Mouse (Mus musculus) thymus, adult 2 months (tissue): ENCODE results near the gene Gm49378. TPM values are rescaled to one million over a fixed set of nuclear protein-coding genes. Genes with fewer than 3 reads are reported as not detected.
A peak's percentile ranks its signal among the peaks of the same experiment; 100 is the strongest.

Experiments
- DNase-seq: peaks from one replicate; pipeline ENCODE4 v3.0.0; 2021
- H3K27ac ChIP-seq: fragments of 200-500 bp; 2 replicates; pipeline ENCODE4 v1.5.1; 2012; ENCODE audit warnings: low read length, control low read depth; ENCODE audit not compliant: control insufficient read depth, insufficient read depth
- H3K27me3 ChIP-seq: fragments of 200-500 bp; 2 replicates; pipeline ENCODE4 v1.6.1; 2012; ENCODE audit warnings: mild to moderate bottlenecking, low read length, moderate library complexity, mixed read lengths; ENCODE audit not compliant: control insufficient read depth, insufficient read depth
- H3K36me3 ChIP-seq: fragments of 200-500 bp; 2 replicates; pipeline ENCODE4 v1.6.1; 2012; ENCODE audit warnings: mild to moderate bottlenecking, low read length, moderate library complexity; ENCODE audit not compliant: control insufficient read depth, insufficient read depth
- H3K4me1 ChIP-seq: fragments of 200-500 bp; replicated peaks from 2 replicates; pipeline ENCODE4 v1.6.1; 2012; ENCODE audit warnings: low read length; ENCODE audit not compliant: control insufficient read depth, insufficient read depth
- H3K4me3 ChIP-seq: fragments of 200-500 bp; 2 replicates; pipeline ENCODE4 v1.5.1; 2012; ENCODE audit warnings: mild to moderate bottlenecking, low read length, control low read depth, moderate library complexity; ENCODE audit not compliant: control insufficient read depth, insufficient read depth
- CTCF ChIP-seq: fragments of 200-500 bp; IDR thresholded peaks from 2 replicates; pipeline ENCODE4 v1.5.1; 2012; ENCODE audit warnings: mild to moderate bottlenecking, control low read depth, low read length, moderate library complexity, borderline replicate concordance; ENCODE audit not compliant: control insufficient read depth, poor library complexity, insufficient read depth; ENCODE audit errors: extremely low read depth
- POLR2A ChIP-seq: fragments of 200-500 bp; IDR thresholded peaks from 2 replicates; pipeline ENCODE4 v1.6.1; 2012; ENCODE audit warnings: mild to moderate bottlenecking, low read length, control low read depth, moderate library complexity; ENCODE audit not compliant: control insufficient read depth, poor library complexity, insufficient read depth; ENCODE audit errors: extremely low read depth
- WGBS: fragments of 180-500 bp; shearing (Covaris S2); methylation state at CpG from one replicate; pipeline ENCODE4 v1.1.7; 2018; 5-methylcytosine and 5-hydroxymethylcytosine counted together
- polyA plus RNA-seq: library from polyadenylated mRNA; depleted of rRNA; stranded (reverse); fragments of >200 nt; gene quantifications from 2 replicates; pipeline ENCODE4 v1.2.3, GENCODE M21; 2012

Gm49378 gene
- polyA plus RNA-seq, 1 experiment = 10.2 TPM

DNA sequence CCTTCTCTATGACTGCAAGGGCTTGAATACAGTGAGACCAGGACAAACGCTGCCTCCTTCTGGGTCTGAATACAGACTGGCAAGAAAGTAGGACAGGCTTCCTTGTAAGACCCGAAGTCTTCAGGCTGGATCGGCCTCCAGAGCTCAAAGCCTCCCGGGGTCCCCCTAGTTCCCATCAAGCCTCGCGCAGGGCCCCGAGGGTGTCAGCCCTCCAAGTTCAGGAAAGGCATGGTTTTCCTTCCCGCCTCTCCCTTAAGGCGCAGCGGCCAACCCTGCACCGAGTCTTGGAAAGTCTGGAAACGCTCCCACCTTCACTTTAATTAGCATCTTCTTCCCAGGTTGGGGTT lies 33.8 kb upstream of the Gm49378 start:
- Histone ChIP-seq H3K36me3 (peaks cover 6% of the 10 kb centered on the region; the same call in 1 of the 2 replicates), H3K4me3 (peak overlapping the region; percentile 76), H3K27me3 (no peaks in the 10 kb centered on the region), H3K4me1 (peaks cover 3% of the 10 kb centered on the region; the same call in 1 of the 2 replicates), H3K27ac (no peak overlapping the region)
- no peak for DNase-seq
- under 1% methylated on average over 12 of the region's 12 CpGs for WGBS
- TF ChIP-seq POLR2A (no peak), CTCF (no peak)

DNA sequence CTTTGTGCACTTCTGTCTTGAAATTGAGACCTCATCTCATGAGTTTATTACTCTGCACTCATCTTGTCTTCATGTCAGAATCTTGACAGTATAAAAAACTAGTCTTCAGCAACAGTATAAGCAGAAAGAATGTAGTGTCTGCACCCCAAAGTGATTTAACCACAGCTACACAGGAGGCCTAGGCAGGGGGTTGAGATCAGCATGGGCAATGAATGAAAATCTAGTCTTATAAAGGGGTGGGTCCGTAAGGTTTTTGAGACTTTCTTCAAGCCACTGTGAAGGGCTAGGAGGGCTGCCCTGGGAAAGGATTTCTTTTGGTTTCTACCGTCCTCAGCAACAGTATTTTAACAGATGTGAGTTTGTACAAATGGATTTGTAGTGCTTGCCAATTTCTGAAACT lies 22.9 kb upstream of the Gm49378 start:
- H3K36me3 ChIP-seq = peaks cover 19% of the 10 kb centered on the region
- TF ChIP-seq CTCF = no peak
- TF ChIP-seq POLR2A = no peak
- H3K27me3 ChIP-seq = no peaks in the 10 kb centered on the region
- DNase-seq = no peak
- 60% methylated on average over 2 of the region's 2 CpGs for WGBS
- peaks cover 6% of the 10 kb centered on the region; the same call in 1 of the 2 replicates for H3K4me1 ChIP-seq
- H3K27ac ChIP-seq = no peak overlapping the region
- H3K4me3 ChIP-seq = peak overlapping the region; percentile 97; the same call in 1 of the 2 replicates

DNA sequence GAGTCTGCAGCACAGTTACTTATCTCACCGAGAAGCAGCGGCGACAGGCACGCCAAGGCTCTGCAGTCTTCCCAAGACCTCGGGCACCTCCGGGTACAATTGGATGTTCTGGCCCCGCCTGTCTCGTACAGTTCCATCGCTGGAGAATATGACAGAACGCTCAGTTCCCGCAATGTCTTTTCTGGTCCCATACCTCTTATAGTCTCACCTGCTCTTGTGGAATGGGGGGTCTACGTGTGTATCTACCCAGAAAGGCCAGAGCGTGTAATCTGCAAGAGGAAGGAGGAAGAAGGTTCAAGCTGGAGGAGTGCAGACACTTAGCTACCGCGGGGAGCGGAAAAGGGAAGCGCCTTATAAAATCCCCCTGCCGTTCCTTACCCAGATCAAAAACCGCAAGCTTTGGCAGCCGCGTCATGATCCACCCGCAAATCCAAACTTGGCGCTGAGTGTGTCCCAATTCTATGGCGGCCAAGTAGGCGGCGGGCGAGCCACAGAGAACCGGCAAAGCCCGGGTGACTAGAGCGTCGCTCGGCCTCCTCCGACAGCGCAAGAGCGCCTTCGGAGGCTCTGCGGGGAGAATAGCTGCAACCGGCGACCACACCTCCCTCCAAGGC lies 22.4 kb upstream of the Gm49378 start, which contains the start of gene Mdp1:
Gene Mdp1, minus strand, starts transcription at position 549 of the 614 bp plus-strand sequence.
- under 1% methylated on average over 39 of the region's 39 CpGs for WGBS
- peaks cover 19% of the 10 kb centered on the region for H3K36me3 ChIP-seq
- H3K4me1 ChIP-seq = peaks cover 6% of the 10 kb centered on the region; the same call in 1 of the 2 replicates
- TF ChIP-seq CTCF (peak; percentile 68; the same call in 1 of the 2 replicates), POLR2A (peak; percentile 40; the same call in 1 of the 2 replicates)
- no peaks in the 10 kb centered on the region for H3K27me3 ChIP-seq
- H3K27ac ChIP-seq = peak within 1 kb of the TSS; percentile 53
- peak within 1 kb of the TSS; percentile 97 for H3K4me3 ChIP-seq
- DNase-seq = peak; percentile 73

- H3K4me3 ChIP-seq = no peak overlapping the region
- WGBS = 93% methylated on average over 5 of the region's 5 CpGs
- H3K27ac ChIP-seq = no peak overlapping the region
- no peaks in the 10 kb centered on the region for H3K27me3 ChIP-seq
- peaks cover 6% of the 10 kb centered on the region; the same call in 1 of the 2 replicates for H3K4me1 ChIP-seq
- no peak for TF ChIP-seq CTCF
- TF ChIP-seq POLR2A = no peak
- DNase-seq = no peak
- peaks cover 15% of the 10 kb centered on the region for H3K36me3 ChIP-seq
Measured at GRCm38 (mm10) chr14:55658011-55658410, 20.3 kb upstream of the Gm49378 start.

- 97% methylated on average over 3 of the region's 3 CpGs for WGBS
- Histone ChIP-seq H3K36me3 (peaks cover 9% of the 10 kb centered on the region; the same call in 1 of the 2 replicates), H3K4me3 (no peak overlapping the region), H3K4me1 (peaks cover 9% of the 10 kb centered on the region), H3K27me3 (no peaks in the 10 kb centered on the region), H3K27ac (no peak overlapping the region)
- TF ChIP-seq POLR2A (no peak), CTCF (no peak)
- no peak for DNase-seq
Measured at GRCm38 (mm10) chr14:55656935-55657334, 19.2 kb upstream of the Gm49378 start.

DNA sequence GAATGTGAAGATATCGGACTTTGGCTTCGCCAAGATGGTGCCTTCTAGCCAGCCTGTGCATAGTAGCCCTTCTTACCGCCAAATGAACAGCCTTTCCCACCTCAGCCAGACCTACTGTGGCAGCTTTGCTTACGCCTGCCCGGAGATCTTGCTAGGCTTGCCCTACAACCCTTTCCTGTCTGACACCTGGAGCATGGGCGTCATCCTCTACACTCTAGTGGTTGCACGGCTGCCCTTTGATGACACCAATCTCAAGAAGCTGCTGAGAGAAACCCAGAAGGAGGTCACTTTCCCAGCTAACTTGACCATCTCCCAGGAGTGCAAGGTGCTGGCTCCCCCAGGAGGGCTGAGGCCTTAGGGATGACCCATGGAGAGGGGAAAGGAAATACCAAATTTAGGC lies 13.8 kb upstream of the Gm49378 start:
- H3K27me3 ChIP-seq = no peaks in the 10 kb centered on the region
- 65% methylated on average over 7 of the region's 7 CpGs for WGBS
- peaks cover 11% of the 10 kb centered on the region for H3K4me1 ChIP-seq
- H3K36me3 ChIP-seq = no peaks in the 10 kb centered on the region
- no peak overlapping the region for H3K4me3 ChIP-seq
- DNase-seq = peak; percentile 37
- no peak overlapping the region for H3K27ac ChIP-seq
- no peak for TF ChIP-seq CTCF
- TF ChIP-seq POLR2A = no peak

DNA sequence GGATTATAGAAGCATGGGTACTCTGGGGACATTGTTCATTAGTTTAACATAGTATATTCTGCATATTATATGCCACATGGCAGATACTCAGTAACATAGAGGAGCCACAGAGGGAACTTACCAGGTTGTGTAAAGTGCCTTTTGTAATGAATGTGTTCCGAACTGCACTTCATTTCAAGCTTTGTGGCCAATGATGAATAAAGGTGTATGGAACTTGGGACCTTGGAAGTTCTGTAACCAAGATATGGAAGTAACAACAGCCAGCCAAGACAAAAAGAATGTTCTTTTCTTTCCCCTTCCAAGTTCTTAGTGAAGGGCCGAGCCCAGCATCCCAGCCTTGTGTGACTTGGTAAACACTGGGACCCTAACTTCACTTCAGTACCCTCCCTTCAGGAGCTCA lies 12.2 kb upstream of the Gm49378 start, which contains the start of gene Tssk4:
Gene Tssk4, plus strand, starts transcription at position 301 of the 400 bp plus-strand sequence.
- Histone ChIP-seq H3K4me3 (no peak within 1 kb of the TSS), H3K4me1 (peaks cover 15% of the 10 kb centered on the region), H3K27ac (no peak within 1 kb of the TSS), H3K27me3 (no peaks in the 10 kb centered on the region), H3K36me3 (no peaks in the 10 kb centered on the region)
- WGBS = 98% methylated on average over 2 of the region's 2 CpGs
- DNase-seq = no peak
- TF ChIP-seq POLR2A = no peak
- no peak for TF ChIP-seq CTCF
